Mouse (Mus musculus): ENCODE data around the gene Card10. TPM values are rescaled to one million over a fixed set of nuclear protein-coding genes. Genes with fewer than 3 reads are reported as not detected.

The Card10 gene
- polyA plus RNA-seq, 1 experiment, result 8.2 TPM

- WGBS, result 71% methylated on average over 2 of the region's 2 CpGs
- DNase-seq, result no peak
- Histone ChIP-seq H3K4me3 (replicated peaks; ENCODE audit: insufficient read depth, low read depth, low read length) (no peak overlapping the region), H3K27me3 (ENCODE audit: control insufficient read depth, insufficient read depth, low read length) (no peaks in the 10 kb centered on the region; the same call in 1 of the 2 replicates), H3K4me1 (ENCODE audit: control insufficient read depth, insufficient read depth, low read length) (peaks cover 6% of the 10 kb centered on the region), H3K27ac (ENCODE audit: insufficient read depth, low read length) (no peak overlapping the region)
- TF ChIP-seq CTCF (IDR thresholded peaks at IDR 0.05; ENCODE audit: borderline replicate concordance, insufficient read depth, low read depth, low read length) (no peak), POLR2A (IDR thresholded peaks at IDR 0.05; ENCODE audit: borderline replicate concordance, insufficient read depth, low read length) (no peak)
These were observed 2.5 kb upstream of the Card10 start for GRCm38 (mm10) chr15:78805351-78805750.

- H3K27me3 ChIP-seq (ENCODE audit: control insufficient read depth, insufficient read depth, low read length), result no peaks in the 10 kb centered on the region; the same call in 1 of the 2 replicates
- DNase-seq, result no peak
- TF ChIP-seq POLR2A (IDR thresholded peaks at IDR 0.05; ENCODE audit: borderline replicate concordance, insufficient read depth, low read length) (no peak), CTCF (IDR thresholded peaks at IDR 0.05; ENCODE audit: borderline replicate concordance, insufficient read depth, low read depth, low read length) (no peak)
- no peak overlapping the region for H3K27ac ChIP-seq (ENCODE audit: insufficient read depth, low read length)
- H3K4me3 ChIP-seq (replicated peaks; ENCODE audit: insufficient read depth, low read depth, low read length), result no peak overlapping the region
- 67% methylated on average over 6 of the region's 6 CpGs for WGBS
- H3K4me1 ChIP-seq (ENCODE audit: control insufficient read depth, insufficient read depth, low read length), result peaks cover 6% of the 10 kb centered on the region
These were observed 1.5 kb upstream of the Card10 start for GRCm38 (mm10) chr15:78804326-78804725.

- TF ChIP-seq CTCF (IDR thresholded peaks at IDR 0.05; ENCODE audit: borderline replicate concordance, insufficient read depth, low read depth, low read length) (no peak), POLR2A (IDR thresholded peaks at IDR 0.05; ENCODE audit: borderline replicate concordance, insufficient read depth, low read length) (no peak)
- DNase-seq, result no peak
- H3K4me1 ChIP-seq (ENCODE audit: control insufficient read depth, insufficient read depth, low read length), result peaks cover 6% of the 10 kb centered on the region
- whole genome bisulfite sequencing, result 49% methylated on average over 8 of the region's 8 CpGs
- H3K4me3 ChIP-seq (replicated peaks; ENCODE audit: insufficient read depth, low read depth, low read length), result no peak overlapping the region
- no peak overlapping the region for H3K27ac ChIP-seq (ENCODE audit: insufficient read depth, low read length)
- H3K27me3 ChIP-seq (ENCODE audit: control insufficient read depth, insufficient read depth, low read length), result no peaks in the 10 kb centered on the region; the same call in 1 of the 2 replicates
These were observed 658 bp upstream of the Card10 start for GRCm38 (mm10) chr15:78803499-78803900.

GRCm38 (mm10) chr15:78801971-78802741 lies 686 bp downstream of the Card10 start:
- Histone ChIP-seq H3K4me3 (replicated peaks; ENCODE audit: insufficient read depth, low read depth, low read length) (peak overlapping the region; percentile 25), H3K27ac (ENCODE audit: insufficient read depth, low read length) (no peak overlapping the region), H3K27me3 (ENCODE audit: control insufficient read depth, insufficient read depth, low read length) (no peaks in the 10 kb centered on the region; the same call in 1 of the 2 replicates), H3K4me1 (ENCODE audit: control insufficient read depth, insufficient read depth, low read length) (peaks cover 6% of the 10 kb centered on the region)
- WGBS, result 6% methylated on average over 59 of the region's 67 CpGs
- no peak for TF ChIP-seq CTCF (IDR thresholded peaks at IDR 0.05; ENCODE audit: borderline replicate concordance, insufficient read depth, low read depth, low read length)
- TF ChIP-seq POLR2A (IDR thresholded peaks at IDR 0.05; ENCODE audit: borderline replicate concordance, insufficient read depth, low read length), result no peak
- DNase-seq, result no peak

GRCm38 (mm10) chr15:78801571-78801970 lies 1.3 kb downstream of the Card10 start:
- Histone ChIP-seq H3K4me1 (ENCODE audit: control insufficient read depth, insufficient read depth, low read length) (no peaks in the 10 kb centered on the region; the same call in none of the 2 replicates), H3K4me3 (replicated peaks; ENCODE audit: insufficient read depth, low read depth, low read length) (no peak overlapping the region), H3K27ac (ENCODE audit: insufficient read depth, low read length) (no peak overlapping the region), H3K27me3 (ENCODE audit: control insufficient read depth, insufficient read depth, low read length) (no peaks in the 10 kb centered on the region; the same call in 1 of the 2 replicates)
- DNase-seq, result no peak
- WGBS, result 77% methylated on average over 9 of the region's 9 CpGs
- TF ChIP-seq CTCF (IDR thresholded peaks at IDR 0.05; ENCODE audit: borderline replicate concordance, insufficient read depth, low read depth, low read length) (no peak), POLR2A (IDR thresholded peaks at IDR 0.05; ENCODE audit: borderline replicate concordance, insufficient read depth, low read length) (no peak)

GRCm38 (mm10) chr15:78799029-78799428 lies 3.8 kb downstream of the Card10 start:
- no peaks in the 10 kb centered on the region; the same call in 1 of the 2 replicates for H3K27me3 ChIP-seq (ENCODE audit: control insufficient read depth, insufficient read depth, low read length)
- peaks cover 4% of the 10 kb centered on the region; the same call in 1 of the 2 replicates for H3K4me1 ChIP-seq (ENCODE audit: control insufficient read depth, insufficient read depth, low read length)
- H3K4me3 ChIP-seq (replicated peaks; ENCODE audit: insufficient read depth, low read depth, low read length), result no peak overlapping the region
- TF ChIP-seq POLR2A (IDR thresholded peaks at IDR 0.05; ENCODE audit: borderline replicate concordance, insufficient read depth, low read length), result no peak
- H3K27ac ChIP-seq (ENCODE audit: insufficient read depth, low read length), result no peak overlapping the region
- peak in 1 of 2 experiments; percentile 44 for DNase-seq
- 11% methylated on average over 21 of the region's 21 CpGs for WGBS

GRCm38 (mm10) chr15:78797060-78797329 lies 5.8 kb downstream of the Card10 start:
- peaks cover 4% of the 10 kb centered on the region; the same call in 1 of the 2 replicates for H3K4me1 ChIP-seq (ENCODE audit: control insufficient read depth, insufficient read depth, low read length)
- no peaks in the 10 kb centered on the region; the same call in 1 of the 2 replicates for H3K27me3 ChIP-seq (ENCODE audit: control insufficient read depth, insufficient read depth, low read length)
- WGBS, result 91% methylated on average over 8 of the region's 8 CpGs
- TF ChIP-seq POLR2A (IDR thresholded peaks at IDR 0.05; ENCODE audit: borderline replicate concordance, insufficient read depth, low read length) (no peak), CTCF (IDR thresholded peaks at IDR 0.05; ENCODE audit: borderline replicate concordance, insufficient read depth, low read depth, low read length) (no peak)
- no peak overlapping the region for H3K27ac ChIP-seq (ENCODE audit: insufficient read depth, low read length)
- no peak for DNase-seq
- no peak overlapping the region for H3K4me3 ChIP-seq (replicated peaks; ENCODE audit: insufficient read depth, low read depth, low read length)

Data from cerebellum, adult 2 months (tissue).